Mouse (Mus musculus): Measurements from ENCODE around the gene Cd93. TPM values are rescaled to one million over a fixed set of nuclear protein-coding genes. Genes with fewer than 3 reads are reported as not detected.

Cd93 gene
- 3.8 and 4.2 TPM in 2 replicates for polyA plus RNA-seq (2012; rRNA removed)

GRCm38 (mm10) chr2:148443249-148443958, at the start of gene Cd93:
Cd93 (minus strand) TSS chr2:148443563.

DNA sequence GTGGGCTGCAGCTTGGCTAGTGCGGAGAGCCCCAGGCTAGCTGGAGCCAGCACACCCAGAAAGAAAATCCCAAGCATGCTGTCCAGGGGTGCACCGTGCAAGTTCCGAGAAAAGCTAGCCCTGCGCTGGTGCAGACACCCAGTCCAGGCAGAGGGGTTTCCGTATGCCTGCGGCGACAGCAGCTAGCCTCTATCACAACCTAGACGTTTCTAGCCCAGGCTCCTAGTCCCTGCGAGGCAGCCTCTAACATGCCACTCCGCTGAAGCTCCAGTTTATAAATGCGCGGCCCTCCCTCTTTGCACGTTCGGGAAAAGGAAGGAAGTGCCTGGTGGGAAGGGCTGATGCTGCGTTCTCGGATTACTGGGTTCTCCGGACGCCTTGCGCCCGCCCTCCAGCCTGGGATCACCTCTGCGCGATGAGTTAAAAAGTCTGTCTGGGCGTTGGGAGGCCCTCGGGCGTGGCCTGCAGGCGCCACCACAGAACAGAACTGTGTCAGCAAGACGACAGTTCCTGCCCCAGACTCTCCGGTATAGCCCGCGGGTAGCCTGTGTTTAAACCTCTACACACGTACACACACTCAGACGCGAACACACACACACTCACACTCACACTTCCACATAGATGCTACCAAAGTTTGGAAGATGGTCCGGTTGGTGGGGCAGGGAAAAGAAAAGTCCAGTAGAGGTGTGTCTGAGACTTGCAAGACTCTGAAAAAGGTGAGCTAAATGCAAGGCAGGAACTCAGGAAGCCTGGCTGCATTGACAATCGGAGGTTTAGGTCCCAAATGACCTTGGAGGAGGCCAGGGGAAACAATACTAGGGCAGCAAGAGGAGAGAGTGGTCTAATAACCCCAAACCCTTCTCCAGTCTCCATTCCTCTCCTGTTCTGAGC, 35.2 kb downstream of the Cd93 start, which contains the start of gene Thbd:
Gene Thbd, minus strand, starts transcription at position 319 of the 891 bp plus-strand sequence.

DNA sequence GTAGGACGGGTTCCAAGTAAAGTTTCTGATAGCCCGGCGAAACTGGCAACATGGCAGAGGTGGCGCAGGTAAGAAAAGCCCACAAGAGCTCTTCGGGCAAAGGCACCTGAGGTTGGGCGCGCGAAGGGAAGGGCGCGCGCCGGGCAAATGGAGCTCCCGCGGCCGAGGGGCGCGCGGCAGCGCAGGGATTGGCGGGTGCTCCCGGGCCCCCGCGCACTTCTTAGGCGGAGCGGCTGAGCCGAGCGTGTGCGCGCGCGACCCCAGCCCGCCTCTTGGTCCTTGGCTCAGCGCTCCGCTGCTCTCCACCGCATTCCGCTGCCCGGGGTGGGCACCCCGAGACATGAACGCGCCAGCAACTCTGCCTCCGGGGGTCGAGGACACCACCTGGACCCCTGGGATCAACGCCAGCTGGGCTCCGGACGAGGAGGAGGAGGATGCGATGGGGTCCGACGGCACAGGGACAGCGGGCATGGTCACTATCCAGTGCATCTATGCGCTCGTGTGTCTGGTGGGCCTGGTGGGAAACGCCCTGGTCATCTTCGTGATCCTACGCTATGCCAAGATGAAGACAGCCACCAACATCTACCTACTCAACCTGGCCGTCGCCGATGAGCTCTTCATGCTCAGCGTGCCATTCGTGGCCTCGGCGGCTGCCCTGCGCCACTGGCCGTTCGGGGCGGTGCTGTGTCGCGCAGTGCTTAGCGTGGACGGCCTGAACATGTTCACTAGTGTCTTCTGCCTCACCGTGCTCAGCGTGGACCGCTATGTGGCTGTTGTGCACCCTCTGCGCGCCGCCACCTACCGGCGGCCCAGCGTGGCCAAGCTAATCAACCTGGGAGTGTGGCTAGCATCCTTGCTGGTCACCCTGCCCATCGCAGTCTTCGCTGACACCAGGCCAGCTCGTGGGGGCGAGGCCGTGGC, 48.0 kb downstream of the Cd93 start, which contains the start of gene Sstr4:
Gene Sstr4, plus strand, starts transcription at position 214 of the 921 bp plus-strand sequence.

Other genes starting within 250 kb of the Cd93 start
- 1.3 and 1.4 TPM in 2 replicates for gene Sstr4, start 48.2 kb downstream of the Cd93 start, polyA plus RNA-seq (2012; rRNA removed)
- 47.8 and 48.2 TPM in 2 replicates for gene Thbd, start 35.4 kb downstream of the Cd93 start, polyA plus RNA-seq (2012; rRNA removed)
- 13.7 and 18.7 TPM in 2 replicates for gene Nxt1, start 229.0 kb upstream of the Cd93 start, polyA plus RNA-seq (2012; rRNA removed)
- 7.1 and 9.3 TPM in 2 replicates for gene Gzf1, start 237.5 kb upstream of the Cd93 start, polyA plus RNA-seq (2012; rRNA removed)